Mouse (Mus musculus) thymus, adult 2 months (tissue): Measurements from ENCODE around the gene Gm4969. TPM values are rescaled to one million over a fixed set of nuclear protein-coding genes. Genes with fewer than 3 reads are reported as not detected.

Experiments
- DNase-seq: peaks from one replicate; pipeline ENCODE4 v3.0.0; 2021
- H3K27ac ChIP-seq: fragments of 200-500 bp; 2 replicates; pipeline ENCODE4 v1.5.1; 2012; ENCODE audit warnings: low read length, control low read depth; ENCODE audit not compliant: control insufficient read depth, insufficient read depth
- H3K27me3 ChIP-seq: fragments of 200-500 bp; 2 replicates; pipeline ENCODE4 v1.6.1; 2012; ENCODE audit warnings: mild to moderate bottlenecking, low read length, moderate library complexity, mixed read lengths; ENCODE audit not compliant: control insufficient read depth, insufficient read depth
- H3K36me3 ChIP-seq: fragments of 200-500 bp; 2 replicates; pipeline ENCODE4 v1.6.1; 2012; ENCODE audit warnings: mild to moderate bottlenecking, low read length, moderate library complexity; ENCODE audit not compliant: control insufficient read depth, insufficient read depth
- H3K4me1 ChIP-seq: fragments of 200-500 bp; replicated peaks from 2 replicates; pipeline ENCODE4 v1.6.1; 2012; ENCODE audit warnings: low read length; ENCODE audit not compliant: control insufficient read depth, insufficient read depth
- H3K4me3 ChIP-seq: fragments of 200-500 bp; 2 replicates; pipeline ENCODE4 v1.5.1; 2012; ENCODE audit warnings: mild to moderate bottlenecking, low read length, control low read depth, moderate library complexity; ENCODE audit not compliant: control insufficient read depth, insufficient read depth
- CTCF ChIP-seq: fragments of 200-500 bp; IDR thresholded peaks from 2 replicates; pipeline ENCODE4 v1.5.1; 2012; ENCODE audit warnings: mild to moderate bottlenecking, control low read depth, low read length, moderate library complexity, borderline replicate concordance; ENCODE audit not compliant: control insufficient read depth, poor library complexity, insufficient read depth; ENCODE audit errors: extremely low read depth
- POLR2A ChIP-seq: fragments of 200-500 bp; IDR thresholded peaks from 2 replicates; pipeline ENCODE4 v1.6.1; 2012; ENCODE audit warnings: mild to moderate bottlenecking, low read length, control low read depth, moderate library complexity; ENCODE audit not compliant: control insufficient read depth, poor library complexity, insufficient read depth; ENCODE audit errors: extremely low read depth
- WGBS: fragments of 180-500 bp; shearing (Covaris S2); methylation state at CpG from one replicate; pipeline ENCODE4 v1.1.7; 2018; 5-methylcytosine and 5-hydroxymethylcytosine counted together
- polyA plus RNA-seq: library from polyadenylated mRNA; depleted of rRNA; stranded (reverse); fragments of >200 nt; gene quantifications from 2 replicates; pipeline ENCODE4 v1.2.3, GENCODE M21; 2012

Gm4969 gene
- polyA plus RNA-seq, 1 experiment, result 0.24 TPM

- Histone ChIP-seq H3K4me1 (no peaks in the 10 kb centered on the region), H3K4me3 (no peak overlapping the region), H3K27ac (no peak overlapping the region), H3K27me3 (no peaks in the 10 kb centered on the region), H3K36me3 (no peaks in the 10 kb centered on the region)
- no peak for TF ChIP-seq CTCF
- no peak for TF ChIP-seq POLR2A
- 63% methylated on average over 3 of the region's 3 CpGs for WGBS
- no peak for DNase-seq
Measured at GRCm38 (mm10) chr7:19107436-19107835, 10.7 kb downstream of the Gm4969 start.

DNA sequence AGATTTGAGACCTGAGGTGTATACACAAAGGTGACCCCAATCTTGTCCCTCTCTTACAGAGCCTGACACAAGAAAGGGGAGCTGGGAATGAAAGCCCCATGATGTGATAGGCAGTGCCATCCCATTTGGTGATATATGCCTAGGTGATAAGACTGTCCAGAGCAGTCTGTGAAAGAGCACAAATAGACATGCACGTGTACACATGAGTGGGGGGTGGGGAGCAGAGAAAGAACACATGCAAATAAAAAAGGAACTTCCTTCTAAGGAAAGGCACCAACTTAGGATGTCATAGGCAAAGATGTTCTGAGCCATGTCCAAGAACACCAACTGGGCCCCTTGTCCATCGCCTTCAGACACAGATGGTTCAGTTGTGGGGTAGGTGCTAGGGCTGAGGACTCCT lies 13.7 kb downstream of the Gm4969 start:
- WGBS, result 87% methylated on average over 2 of the region's 2 CpGs

GRCm38 (mm10) chr7:19103741-19104140 lies 14.4 kb downstream of the Gm4969 start:
- no peak for DNase-seq
- no peaks in the 10 kb centered on the region for H3K4me1 ChIP-seq
- H3K27ac ChIP-seq, result no peak overlapping the region
- TF ChIP-seq POLR2A (no peak), CTCF (no peak)
- H3K36me3 ChIP-seq, result no peaks in the 10 kb centered on the region
- no peak overlapping the region for H3K4me3 ChIP-seq
- no peaks in the 10 kb centered on the region for H3K27me3 ChIP-seq

More for the DNA sequence above, 13.7 kb downstream of the Gm4969 start:
- DNase-seq, result no peak
- Histone ChIP-seq H3K27ac (no peak overlapping the region), H3K4me3 (no peak overlapping the region), H3K27me3 (no peaks in the 10 kb centered on the region), H3K36me3 (no peaks in the 10 kb centered on the region), H3K4me1 (no peaks in the 10 kb centered on the region)
- no peak for TF ChIP-seq CTCF
- TF ChIP-seq POLR2A, result no peak

DNA sequence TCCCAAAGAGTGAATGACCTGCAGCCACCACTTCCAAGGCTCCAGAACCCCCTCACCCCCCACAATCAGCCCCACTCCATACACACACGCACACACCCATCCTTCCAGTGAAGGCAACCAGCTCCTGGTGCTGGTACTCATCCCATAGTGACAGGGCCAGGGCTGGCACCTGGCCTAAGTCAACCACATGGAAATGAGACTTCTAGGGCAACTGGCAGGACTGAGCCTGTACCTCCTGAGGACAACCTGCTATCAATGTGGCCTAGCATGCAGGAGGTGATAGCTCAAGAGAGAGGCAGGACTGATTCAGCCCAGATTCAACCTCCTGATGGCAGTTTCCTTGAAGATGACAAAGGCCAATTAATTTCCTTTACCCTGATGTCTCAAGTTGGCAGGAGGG lies 17.9 kb downstream of the Gm4969 start:
- H3K4me3 ChIP-seq, result no peak overlapping the region
- TF ChIP-seq POLR2A (no peak), CTCF (no peak)
- peaks cover 9% of the 10 kb centered on the region for H3K4me1 ChIP-seq
- H3K27me3 ChIP-seq, result peaks cover 7% of the 10 kb centered on the region
- WGBS, result 96% methylated on average over 1 of the region's 1 CpGs
- H3K27ac ChIP-seq, result no peak overlapping the region
- DNase-seq, result no peak
- H3K36me3 ChIP-seq, result no peaks in the 10 kb centered on the region

DNA sequence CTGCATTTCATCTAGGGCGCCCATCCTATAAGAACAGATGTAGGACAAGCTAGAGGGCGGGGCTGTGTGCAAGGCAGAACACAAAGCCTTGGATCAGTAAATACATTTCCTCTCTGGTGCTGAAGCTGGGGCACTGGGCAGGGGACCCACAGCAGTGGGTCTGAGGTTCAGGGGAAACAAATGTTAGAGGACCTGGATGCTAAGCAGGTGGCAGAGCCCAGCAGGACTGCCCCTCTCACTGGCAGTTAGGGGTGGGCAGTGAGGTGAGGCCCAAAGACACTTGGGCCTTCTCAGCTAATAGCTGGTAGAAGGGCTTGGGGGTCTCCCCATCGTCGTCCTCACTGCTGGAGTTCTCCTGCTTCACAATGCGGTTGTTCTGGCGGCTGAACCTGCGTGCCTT lies 19.4 kb downstream of the Gm4969 start:
- Histone ChIP-seq H3K4me1 (peaks cover 14% of the 10 kb centered on the region), H3K27ac (no peak overlapping the region), H3K4me3 (no peak overlapping the region), H3K27me3 (peaks cover 11% of the 10 kb centered on the region), H3K36me3 (no peaks in the 10 kb centered on the region)
- WGBS, result 91% methylated on average over 7 of the region's 7 CpGs
- no peak for DNase-seq
- no peak for TF ChIP-seq POLR2A
- TF ChIP-seq CTCF, result no peak

DNA sequence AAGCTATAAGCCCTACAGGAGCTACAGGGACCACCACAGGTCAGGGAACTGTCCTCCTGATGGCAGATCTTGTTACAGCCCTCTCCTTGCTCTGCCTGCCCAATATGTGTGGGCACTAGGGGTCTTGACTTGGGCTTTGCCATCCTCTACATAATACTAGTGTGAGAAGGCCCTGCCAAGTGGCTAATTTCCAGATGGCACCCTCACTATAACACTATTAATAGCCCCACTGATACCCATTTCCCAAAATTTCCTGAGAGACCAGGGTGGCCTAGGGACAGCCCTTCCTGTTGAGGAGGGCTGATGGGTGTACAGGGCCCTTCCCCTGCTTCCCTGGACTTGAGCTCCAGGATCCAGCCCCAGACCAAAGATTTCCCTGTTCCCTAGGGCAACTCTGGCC lies 20.3 kb downstream of the Gm4969 start:
- Histone ChIP-seq H3K27ac (no peak overlapping the region), H3K4me3 (no peak overlapping the region), H3K4me1 (peaks cover 20% of the 10 kb centered on the region), H3K27me3 (peaks cover 11% of the 10 kb centered on the region), H3K36me3 (no peaks in the 10 kb centered on the region)
- no peak for DNase-seq
- TF ChIP-seq POLR2A (no peak), CTCF (no peak)

DNA sequence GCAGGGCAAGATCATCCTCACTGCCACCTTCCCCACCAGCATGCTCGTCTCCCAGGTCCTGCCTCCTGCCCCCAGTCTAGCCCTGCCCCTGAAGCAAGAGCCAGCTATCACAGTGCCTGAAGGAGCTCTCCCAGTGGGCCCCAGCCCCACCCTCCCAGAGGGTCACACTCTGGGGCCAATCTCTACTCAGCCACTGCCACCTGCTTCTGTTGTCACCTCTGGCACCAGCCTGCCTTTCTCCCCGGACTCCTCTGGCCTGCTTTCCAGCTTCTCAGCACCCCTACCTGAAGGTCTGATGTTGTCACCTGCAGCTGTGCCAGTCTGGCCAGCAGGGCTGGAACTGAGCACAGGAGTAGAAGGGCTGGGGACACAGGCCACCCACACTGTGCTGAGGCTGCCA lies 21.0 kb downstream of the Gm4969 start:
- H3K27ac ChIP-seq, result no peak overlapping the region
- DNase-seq, result no peak

More for the DNA sequence above, 21.0 kb downstream of the Gm4969 start:
- Histone ChIP-seq H3K4me1 (peaks cover 26% of the 10 kb centered on the region), H3K27me3 (peaks cover 18% of the 10 kb centered on the region), H3K36me3 (no peaks in the 10 kb centered on the region), H3K4me3 (no peak overlapping the region)
- TF ChIP-seq CTCF (no peak), POLR2A (no peak)
- WGBS, result 94% methylated on average over 2 of the region's 2 CpGs
